Mouse (Mus musculus): Measurements from ENCODE around the gene Dync1h1.

GRCm38 (mm10) chr12:110703682-110704081 lies 102.4 kb downstream of the Dync1h1 start:
- TF ChIP-seq CTCF (IDR thresholded peaks at IDR 0.05; ENCODE audit: control insufficient read depth, insufficient read depth, insufficient read length): no peak
- TF ChIP-seq MAX (IDR thresholded peaks at IDR 0.05): no peak
- no peak for TF ChIP-seq FOSL1 (IDR thresholded peaks at IDR 0.05; ENCODE audit: insufficient read depth, low read length, poor library complexity, severe bottlenecking)
- TF ChIP-seq MYOG (IDR thresholded peaks at IDR 0.05; ENCODE audit: control insufficient read depth, extremely low read depth, insufficient read length): no peak
